Mouse (Mus musculus) embryonic facial prominence, embryonic 10.5 days (tissue): ENCODE results near the gene Thsd7b. TPM values are rescaled to one million over a fixed set of nuclear protein-coding genes. Genes with fewer than 3 reads are reported as not detected.
A peak's percentile ranks its signal among the peaks of the same experiment; 100 is the strongest.

Experiments used
- DNase-seq: peaks from one replicate; pipeline ENCODE4 v3.0.0-alpha.2; 2017; ENCODE audit warnings: low spot score
- H3K27ac ChIP-seq: fragments of 300-500 bp; sonication (generic); replicated peaks from 2 replicates; pipeline ENCODE4 v1.5.1; 2016; ENCODE audit warnings: mild to moderate bottlenecking
- H3K27me3 ChIP-seq: fragments of 300-500 bp; sonication (generic); replicated peaks from 2 replicates; pipeline ENCODE4 v1.6.1; 2016; ENCODE audit warnings: low read depth, mild to moderate bottlenecking; ENCODE audit not compliant: poor library complexity, severe bottlenecking
- H3K36me3 ChIP-seq: fragments of 300-500 bp; sonication (generic); replicated peaks from 2 replicates; pipeline ENCODE4 v1.6.1; 2016; ENCODE audit warnings: mild to moderate bottlenecking, moderate library complexity
- H3K4me1 ChIP-seq: fragments of 300-500 bp; sonication (generic); 2 replicates; pipeline ENCODE4 v1.6.1; 2016
- H3K4me3 ChIP-seq: fragments of 300-500 bp; sonication (generic); 2 replicates; pipeline ENCODE4 v1.5.1; 2016; ENCODE audit warnings: mild to moderate bottlenecking, moderate library complexity
- H3K9me3 ChIP-seq: fragments of 300-500 bp; sonication (generic); 2 replicates; pipeline ENCODE4 v1.6.1; 2016; ENCODE audit warnings: mild to moderate bottlenecking
- WGBS: fragments of 180-500 bp; shearing (Covaris S2); methylation state at CpG from one replicate; pipeline ENCODE4 v1.1.7; 2016; 5-methylcytosine and 5-hydroxymethylcytosine counted together
- polyA plus RNA-seq: library from polyadenylated mRNA; unstranded; fragments of >200 nt; fragmentation: Nextera tagmentation; extraction: Ambion mirVana; gene quantifications from 2 replicates; pipeline ENCODE4 v1.2.1, GENCODE M21; 2016

Gene Thsd7b
- 11.1 and 13.1 TPM in 2 replicates for polyA plus RNA-seq

- Histone ChIP-seq H3K27ac (peak within 1 kb of the TSS; percentile 76), H3K9me3 (no peaks in the 10 kb centered on the region), H3K36me3 (no peaks in the 10 kb centered on the region), H3K4me1 (peaks cover 13% of the 10 kb centered on the region; the same call in 1 of the 2 replicates), H3K27me3 (peaks cover 43% of the 10 kb centered on the region), H3K4me3 (peak within 1 kb of the TSS; percentile 70)
- peak; percentile 61 for DNase-seq
- WGBS: under 1% methylated on average over 45 of the region's 45 CpGs
Measured at GRCm38 (mm10) chr1:129272982-129273937, at the start of gene Thsd7b. Gene Thsd7b, plus strand, starts transcription at chr1:129273302.

GRCm38 (mm10) chr1:129244292-129244691 lies 28.8 kb upstream of the Thsd7b start:
- Histone ChIP-seq H3K9me3 (no peaks in the 10 kb centered on the region), H3K4me3 (no peak overlapping the region), H3K4me1 (no peaks in the 10 kb centered on the region), H3K27ac (no peak overlapping the region), H3K27me3 (no peaks in the 10 kb centered on the region), H3K36me3 (no peaks in the 10 kb centered on the region)
- WGBS: 57% methylated on average over 3 of the region's 3 CpGs
- DNase-seq: peak; percentile 37

GRCm38 (mm10) chr1:129250704-129251443 lies 22.2 kb upstream of the Thsd7b start:
- Histone ChIP-seq H3K9me3 (no peaks in the 10 kb centered on the region), H3K4me3 (no peak overlapping the region), H3K27me3 (no peaks in the 10 kb centered on the region), H3K36me3 (no peaks in the 10 kb centered on the region), H3K27ac (no peak overlapping the region), H3K4me1 (no peaks in the 10 kb centered on the region)
- no peak for DNase-seq
- 89% methylated on average over 6 of the region's 6 CpGs for WGBS

GRCm38 (mm10) chr1:129266684-129267083 lies 6.4 kb upstream of the Thsd7b start:
- H3K4me3 ChIP-seq: no peak overlapping the region
- no peak overlapping the region for H3K27ac ChIP-seq
- H3K36me3 ChIP-seq: no peaks in the 10 kb centered on the region
- peaks cover 4% of the 10 kb centered on the region; the same call in 1 of the 2 replicates for H3K27me3 ChIP-seq
- WGBS: 89% methylated on average over 3 of the region's 3 CpGs
- DNase-seq: no peak
- H3K4me1 ChIP-seq: no peaks in the 10 kb centered on the region
- H3K9me3 ChIP-seq: no peaks in the 10 kb centered on the region

GRCm38 (mm10) chr1:129304173-129304572 lies 31.1 kb downstream of the Thsd7b start:
- Histone ChIP-seq H3K9me3 (no peaks in the 10 kb centered on the region), H3K27me3 (no peaks in the 10 kb centered on the region), H3K4me1 (no peaks in the 10 kb centered on the region), H3K4me3 (no peak overlapping the region), H3K27ac (no peak overlapping the region), H3K36me3 (no peaks in the 10 kb centered on the region)
- no peak for DNase-seq
- WGBS: 90% methylated on average over 1 of the region's 1 CpGs

GRCm38 (mm10) chr1:129324388-129324787 lies 51.3 kb downstream of the Thsd7b start:
- WGBS: 85% methylated on average over 6 of the region's 6 CpGs

GRCm38 (mm10) chr1:129324798-129325197 lies 51.7 kb downstream of the Thsd7b start:
- no peaks in the 10 kb centered on the region for H3K36me3 ChIP-seq
- 77% methylated on average over 2 of the region's 2 CpGs for WGBS
- H3K9me3 ChIP-seq: no peaks in the 10 kb centered on the region
- H3K4me3 ChIP-seq: no peak overlapping the region
- DNase-seq: no peak
- H3K4me1 ChIP-seq: no peaks in the 10 kb centered on the region
- H3K27me3 ChIP-seq: no peaks in the 10 kb centered on the region
- no peak overlapping the region for H3K27ac ChIP-seq

More at GRCm38 (mm10) chr1:129324388-129324787, 51.3 kb downstream of the Thsd7b start:
- no peak for DNase-seq
- H3K9me3 ChIP-seq: no peaks in the 10 kb centered on the region
- no peaks in the 10 kb centered on the region for H3K36me3 ChIP-seq
- no peaks in the 10 kb centered on the region for H3K27me3 ChIP-seq
- no peaks in the 10 kb centered on the region for H3K4me1 ChIP-seq
- no peak overlapping the region for H3K27ac ChIP-seq
- H3K4me3 ChIP-seq: no peak overlapping the region

GRCm38 (mm10) chr1:129356631-129357030 lies 83.5 kb downstream of the Thsd7b start:
- WGBS: 77% methylated on average over 6 of the region's 6 CpGs
- Histone ChIP-seq H3K27me3 (no peaks in the 10 kb centered on the region), H3K4me1 (peaks cover 9% of the 10 kb centered on the region), H3K27ac (no peak overlapping the region), H3K4me3 (no peak overlapping the region), H3K36me3 (no peaks in the 10 kb centered on the region), H3K9me3 (no peaks in the 10 kb centered on the region)
- DNase-seq: no peak

GRCm38 (mm10) chr1:129357378-129357777 lies 84.3 kb downstream of the Thsd7b start:
- no peaks in the 10 kb centered on the region for H3K9me3 ChIP-seq
- no peak overlapping the region for H3K4me3 ChIP-seq
- no peak overlapping the region for H3K27ac ChIP-seq
- WGBS: 93% methylated on average over 2 of the region's 2 CpGs
- H3K4me1 ChIP-seq: peaks cover 9% of the 10 kb centered on the region
- no peak for DNase-seq
- no peaks in the 10 kb centered on the region for H3K36me3 ChIP-seq
- H3K27me3 ChIP-seq: no peaks in the 10 kb centered on the region

- Histone ChIP-seq H3K36me3 (no peaks in the 10 kb centered on the region), H3K4me3 (no peak overlapping the region), H3K27ac (no peak overlapping the region), H3K9me3 (no peaks in the 10 kb centered on the region), H3K27me3 (no peaks in the 10 kb centered on the region), H3K4me1 (peaks cover 9% of the 10 kb centered on the region)
- DNase-seq: no peak
- 92% methylated on average over 4 of the region's 4 CpGs for WGBS
Measured at GRCm38 (mm10) chr1:129363368-129363767, 90.3 kb downstream of the Thsd7b start.

- H3K27ac ChIP-seq: no peak overlapping the region
- peaks cover 2% of the 10 kb centered on the region; the same call in 1 of the 2 replicates for H3K4me1 ChIP-seq
- DNase-seq: no peak
- no peaks in the 10 kb centered on the region for H3K27me3 ChIP-seq
- H3K4me3 ChIP-seq: no peak overlapping the region
- H3K9me3 ChIP-seq: no peaks in the 10 kb centered on the region
- no peaks in the 10 kb centered on the region for H3K36me3 ChIP-seq
Measured at GRCm38 (mm10) chr1:129364828-129365227, 91.7 kb downstream of the Thsd7b start.

- DNase-seq: no peak
- Histone ChIP-seq H3K4me3 (no peak overlapping the region), H3K27ac (no peak overlapping the region), H3K4me1 (no peaks in the 10 kb centered on the region), H3K9me3 (no peaks in the 10 kb centered on the region), H3K36me3 (no peaks in the 10 kb centered on the region), H3K27me3 (no peaks in the 10 kb centered on the region)
- 87% methylated on average over 1 of the region's 1 CpGs for WGBS
Measured at GRCm38 (mm10) chr1:129365590-129365989, 92.5 kb downstream of the Thsd7b start.
